Mouse (Mus musculus): ENCODE measurements around the gene Lpo. TPM values are rescaled to one million over a fixed set of nuclear protein-coding genes. Genes with fewer than 3 reads are reported as not detected.

Gene Lpo
- polyA plus RNA-seq, 1 experiment from 2014 or later, result 0.18 TPM

MicroRNA genes within 50 kb of the gene (microRNA counts, 519-probe panel; counts per million panel counts)
- microRNA mmu-miR-142-3p (3,545 counts per million, percentile 89 among the panel's probes with 10 or more counts), microRNA mmu-miR-142-5p (3,193 counts per million, percentile 81 among the panel's probes with 10 or more counts)

Small RNA genes lying within 50 kb of the gene (microRNA-seq; reads per million reads assigned to microRNA genes)
- gene Mir142 (not detected), gene Mir142b (not detected)

Other genes with a start within 250 kb of the Lpo start
- 25.6 and 26.5 TPM in 2 replicates for gene Mtmr4, start 236.1 kb downstream of the Lpo start, polyA plus RNA-seq (2015; fragmentation: Nextera tagmentation; extraction: Ambion mirVana)
- 0.26 and 0.31 TPM in 2 replicates for gene Hsf5, start 211.1 kb downstream of the Lpo start, polyA plus RNA-seq (2015; fragmentation: Nextera tagmentation; extraction: Ambion mirVana)
- gene Rnf43, start 165.6 kb downstream of the Lpo start, polyA plus RNA-seq (2015; fragmentation: Nextera tagmentation; extraction: Ambion mirVana), result 14.0 and 14.5 TPM in 2 replicates
- gene Supt4a, start 90.7 kb downstream of the Lpo start, polyA plus RNA-seq (2015; fragmentation: Nextera tagmentation; extraction: Ambion mirVana), result 118 and 127 TPM in 2 replicates
- 2.0 and 2.8 TPM in 2 replicates for gene Tspoap1, start 67.7 kb downstream of the Lpo start, polyA plus RNA-seq (2015; fragmentation: Nextera tagmentation; extraction: Ambion mirVana)
- gene Mpo, start 34.7 kb downstream of the Lpo start, polyA plus RNA-seq (2015; fragmentation: Nextera tagmentation; extraction: Ambion mirVana), result 11.1 and 23.1 TPM in 2 replicates
- 12.0 and 13.4 TPM in 2 replicates for gene Mks1, start 24.9 kb upstream of the Lpo start, polyA plus RNA-seq (2015; fragmentation: Nextera tagmentation; extraction: Ambion mirVana)
- gene Epx, start 47.2 kb upstream of the Lpo start, polyA plus RNA-seq (2015; fragmentation: Nextera tagmentation; extraction: Ambion mirVana), result 0.14 and 0.21 TPM in 2 replicates
- gene Olfr462, start 64.0 kb upstream of the Lpo start, polyA plus RNA-seq (2015; fragmentation: Nextera tagmentation; extraction: Ambion mirVana), result not detected in 2 replicates
- gene Olfr463, start 69.1 kb upstream of the Lpo start, polyA plus RNA-seq (2015; fragmentation: Nextera tagmentation; extraction: Ambion mirVana), result not detected in 2 replicates
- gene Olfr464, start 92.7 kb upstream of the Lpo start, polyA plus RNA-seq (2015; fragmentation: Nextera tagmentation; extraction: Ambion mirVana), result not detected in 2 replicates
- gene Dynll2, start 159.2 kb upstream of the Lpo start, polyA plus RNA-seq (2015; fragmentation: Nextera tagmentation; extraction: Ambion mirVana), result 23.7 and 23.8 TPM in 2 replicates
- gene Srsf1, start 219.1 kb upstream of the Lpo start, polyA plus RNA-seq (2015; fragmentation: Nextera tagmentation; extraction: Ambion mirVana), result 271 TPM in 2 replicates
- gene Vezf1, start 240.0 kb upstream of the Lpo start, polyA plus RNA-seq (2015; fragmentation: Nextera tagmentation; extraction: Ambion mirVana), result 34.0 and 35.1 TPM in 2 replicates